Mouse (Mus musculus) left cerebral cortex, postnatal 25 days (tissue): ENCODE data around the gene Gm15097. TPM values are rescaled to one million over a fixed set of nuclear protein-coding genes. Genes with fewer than 3 reads are reported as not detected.
"Not testable (repeated sequence)": the region's sequence is repeated elsewhere in the genome, so short reads cannot be mapped to it uniquely, and the experiment has no call there.

Source experiments
- DNase-seq, 2 experiments: peaks; one replicate each; pipeline ENCODE4 v3.0.0; 2022; ENCODE audit warnings: low spot score in 2 of 2, mixed read lengths in 1 of 2
- intact Hi-C: fragments of 180-260 bp; cut with DNase I; formaldehyde crosslinking; loops from one replicate; pipeline ENCODE4 v1.15.1; 2025
- total RNA-seq, 2 experiments: library from RNA; stranded (reverse); gene quantifications; 2 replicates each; pipeline ENCODE4 v1.2.3; 2021

Gene Gm15097
- not detected for total RNA-seq

DNA sequence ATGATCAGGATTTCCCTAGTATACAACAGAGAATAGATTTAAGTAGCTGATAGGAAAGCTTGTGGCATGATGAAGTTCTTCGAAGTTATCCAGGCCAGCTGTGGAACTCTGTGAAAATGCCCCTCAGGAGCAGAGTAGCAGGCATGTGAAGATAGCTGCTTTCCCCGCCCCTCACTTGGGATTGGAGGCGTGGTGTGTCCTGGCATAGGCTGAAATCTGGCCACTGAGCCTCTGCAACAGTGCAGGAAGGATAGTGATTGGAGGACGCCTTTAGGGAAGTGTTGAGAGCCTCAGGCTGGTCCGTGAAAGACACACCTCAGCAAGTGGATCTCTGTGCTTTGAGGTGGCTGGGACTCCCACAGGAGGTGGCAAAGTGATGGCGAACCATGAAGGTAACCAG, at the start of gene Gm15097:
TSS of gene Gm15097 (plus strand) at position 301 of the 400 bp plus-strand sequence.
- intact Hi-C loops, DNase-seq: not testable (repeated sequence)

DNA sequence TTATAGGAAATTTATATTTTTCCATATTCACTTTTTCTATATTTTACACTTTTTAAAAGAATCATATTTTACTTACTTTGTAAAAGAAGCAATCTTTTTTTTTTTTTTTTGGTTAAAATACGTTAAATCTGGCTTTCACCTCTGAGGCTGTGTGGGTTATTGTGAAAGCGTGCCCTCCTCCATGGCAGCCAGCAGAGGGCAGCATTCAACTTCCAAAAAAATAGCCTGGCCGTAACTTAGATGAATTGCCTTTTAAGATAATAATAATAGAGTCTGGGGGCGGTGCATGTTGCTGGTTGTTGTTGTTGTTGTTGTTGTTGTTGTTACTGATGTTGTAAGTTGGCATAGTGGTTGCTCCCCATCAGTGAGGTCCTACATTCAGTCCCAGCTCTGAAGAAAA, 21.4 kb upstream of the Gm15097 start:
- intact Hi-C loops: not testable (repeated sequence)

DNA sequence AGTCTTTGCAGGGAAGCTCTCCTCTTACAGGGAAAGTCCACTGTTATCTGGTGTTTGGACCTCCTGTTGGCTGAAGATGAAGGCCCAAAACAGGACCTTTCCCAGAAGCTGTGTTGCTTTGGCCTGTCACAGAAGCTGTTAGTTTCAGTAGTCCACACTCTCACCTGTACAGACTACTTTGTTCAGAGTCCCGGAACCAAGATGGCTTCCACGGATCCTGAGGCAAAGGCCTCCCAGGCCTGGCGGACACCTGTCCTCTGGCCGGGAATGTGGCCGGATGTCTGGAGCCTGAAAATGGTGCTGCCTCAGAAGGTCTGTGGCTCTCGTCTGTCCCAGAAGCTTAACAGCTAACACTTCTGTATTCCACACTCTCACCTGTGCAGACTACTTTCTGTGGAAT, 26.9 kb downstream of the Gm15097 start:
- DNase-seq, intact Hi-C loops: not testable (repeated sequence)

More for the DNA sequence above, 21.4 kb upstream of the Gm15097 start:
- DNase-seq: not testable (repeated sequence)

Other genes with a start within 250 kb of the Gm15097 start
- gene Gm10439, start 189.9 kb upstream of the Gm15097 start, total RNA-seq: not detected
- gene Gm15091, start 157.2 kb downstream of the Gm15097 start, total RNA-seq: not detected